Mouse (Mus musculus) gastrocnemius, postnatal 10 days (tissue): ENCODE measurements around the gene Shank1. TPM values are rescaled to one million over a fixed set of nuclear protein-coding genes. Genes with fewer than 3 reads are reported as not detected.
A peak's percentile ranks its signal among the peaks of the same experiment; 100 is the strongest.
"Not testable (repeated sequence)": the region's sequence is repeated elsewhere in the genome, so short reads cannot be mapped to it uniquely, and the experiment has no call there.

Experiments
- DNase-seq: peaks from one replicate; pipeline ENCODE4 v3.0.0; 2021; ENCODE audit warnings: mixed read lengths
- long read RNA-seq, 2 experiments: library from polyadenylated mRNA; stranded (forward); transcript quantifications; one replicate each; pipeline ENCODE4 v2.0.0; 2021
- total RNA-seq, 2 experiments: library from RNA; stranded (reverse); gene quantifications; 2 replicates each; pipeline ENCODE4 v1.2.3; 2021

The Shank1 gene
- total RNA-seq = 1 to 10 TPM; 2.0 to 2.7 TPM
- long read RNA-seq, experiment 1 = 0 reads
- long read RNA-seq, experiment 2 = 0 reads

- DNase-seq = no peak
Measured at GRCm38 (mm10) chr7:44309475-44310284, at the start of gene Shank1. TSS of gene Shank1 (plus strand) at chr7:44310253.

GRCm38 (mm10) chr7:44260410-44260809, 49.6 kb upstream of the Shank1 start:
- no peak for DNase-seq

GRCm38 (mm10) chr7:44261147-44261546, 48.9 kb upstream of the Shank1 start, which contains the start of gene Gm15517:
TSS of gene Gm15517 (plus strand) at chr7:44261447.
- no peak for DNase-seq

GRCm38 (mm10) chr7:44262791-44263643, 47.0 kb upstream of the Shank1 start:
- peak; percentile 92 for DNase-seq

GRCm38 (mm10) chr7:44268117-44268516, 41.9 kb upstream of the Shank1 start:
- DNase-seq = no peak

GRCm38 (mm10) chr7:44269397-44269796, 40.7 kb upstream of the Shank1 start:
- DNase-seq = no peak

- no peak for DNase-seq
Measured at GRCm38 (mm10) chr7:44271309-44271708, 38.7 kb upstream of the Shank1 start.

- no peak for DNase-seq
Measured at GRCm38 (mm10) chr7:44272546-44272945, 37.5 kb upstream of the Shank1 start.

- DNase-seq = no peak
Measured at GRCm38 (mm10) chr7:44273446-44273845, 36.6 kb upstream of the Shank1 start.

- no peak for DNase-seq
Measured at GRCm38 (mm10) chr7:44274096-44274495, 36.0 kb upstream of the Shank1 start.

GRCm38 (mm10) chr7:44275546-44275945, 34.5 kb upstream of the Shank1 start:
- no peak for DNase-seq

GRCm38 (mm10) chr7:44276461-44277249, 33.4 kb upstream of the Shank1 start:
- DNase-seq = no peak

- no peak for DNase-seq
Measured at GRCm38 (mm10) chr7:44277250-44277622, 32.8 kb upstream of the Shank1 start.

GRCm38 (mm10) chr7:44280959-44281358, 29.1 kb upstream of the Shank1 start:
- DNase-seq = no peak

- DNase-seq = no peak
Measured at GRCm38 (mm10) chr7:44281586-44281985, 28.5 kb upstream of the Shank1 start.

- DNase-seq = no peak
Measured at GRCm38 (mm10) chr7:44287760-44288159, 22.3 kb upstream of the Shank1 start.

GRCm38 (mm10) chr7:44290986-44291385, 19.1 kb upstream of the Shank1 start:
- no peak for DNase-seq

- no peak for DNase-seq
Measured at GRCm38 (mm10) chr7:44291418-44291817, 18.6 kb upstream of the Shank1 start.

GRCm38 (mm10) chr7:44297501-44297900, 12.6 kb upstream of the Shank1 start:
- DNase-seq = not testable (repeated sequence)

- no peak for DNase-seq
Measured at GRCm38 (mm10) chr7:44303346-44304340, 6.4 kb upstream of the Shank1 start.

GRCm38 (mm10) chr7:44304463-44304774, 5.6 kb upstream of the Shank1 start:
- no peak for DNase-seq
